Mouse (Mus musculus): ENCODE measurements around the gene Mindy2.

The Mindy2 gene

DNA sequence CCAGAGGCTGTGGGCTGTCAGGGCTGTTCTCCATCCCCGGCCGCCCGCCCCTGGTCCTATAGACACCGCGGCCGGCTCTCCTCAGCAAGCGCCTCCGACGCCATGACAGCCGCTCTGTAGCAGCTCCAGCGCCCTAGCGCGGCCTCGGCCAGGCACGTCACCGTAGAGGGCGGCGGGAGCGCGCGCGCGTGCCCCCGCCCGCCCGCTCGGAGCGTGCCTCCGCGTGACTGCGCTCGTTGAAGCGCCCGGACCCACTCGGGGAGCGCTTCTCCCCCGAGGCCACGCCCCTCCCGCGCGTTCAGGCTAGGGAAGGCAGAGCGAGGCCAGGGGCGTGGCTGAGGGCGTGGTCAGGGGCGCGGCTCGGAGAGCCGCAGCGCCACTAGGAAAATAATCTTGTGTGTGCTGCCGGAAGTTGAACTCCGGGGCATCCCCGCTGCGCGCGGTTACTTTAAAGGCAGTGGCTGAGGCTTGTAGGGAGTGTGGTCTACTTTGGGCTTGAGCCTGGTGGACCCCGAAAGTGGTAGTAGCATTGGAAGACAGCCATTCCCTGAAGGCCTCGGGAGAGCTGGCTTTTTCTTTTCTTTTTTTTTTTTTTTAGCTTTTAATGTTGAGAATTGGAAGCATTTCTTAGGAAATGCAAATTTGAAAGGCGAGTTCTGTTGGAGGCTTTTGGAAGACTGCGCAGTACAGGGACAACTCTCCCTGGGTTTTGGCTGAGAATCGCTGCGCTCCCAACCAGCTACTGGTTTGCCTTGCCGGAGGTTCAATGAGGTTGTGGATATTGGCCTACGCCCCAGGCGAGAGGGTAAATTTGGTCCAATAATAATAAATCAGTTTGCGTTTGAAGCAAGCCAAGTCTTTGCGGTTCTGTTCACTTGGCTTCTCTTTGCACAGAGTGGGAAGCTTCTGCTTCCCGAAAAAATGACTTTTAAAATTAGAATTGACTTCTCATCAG is at the start of gene Mindy2:
Gene Mindy2 (minus strand): TSS at position 162 of the 955 bp plus-strand sequence.
- peak; percentile 94 for DNase-seq (ENCODE audit: low spot score)

DNA sequence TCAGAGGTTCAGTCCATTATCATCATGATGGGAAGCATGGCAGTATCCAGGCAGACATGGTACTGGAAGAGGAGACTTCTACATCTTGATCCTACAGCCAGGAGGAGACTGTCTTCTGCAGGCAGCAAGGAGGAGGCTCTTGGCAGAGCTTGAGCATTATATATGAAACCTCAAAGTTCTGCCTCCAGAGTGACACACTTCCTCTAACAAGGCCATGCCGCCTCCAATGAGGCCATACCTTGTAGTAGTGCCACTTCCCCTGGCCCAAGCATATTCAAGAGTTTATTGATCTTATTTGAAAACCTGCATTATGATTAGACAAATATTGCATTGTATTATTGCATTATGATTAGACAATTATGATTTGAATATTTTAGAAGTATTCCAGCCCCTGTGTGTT is 49.5 kb upstream of the Mindy2 start:
- DNase-seq (ENCODE audit: low spot score), result no peak

DNA sequence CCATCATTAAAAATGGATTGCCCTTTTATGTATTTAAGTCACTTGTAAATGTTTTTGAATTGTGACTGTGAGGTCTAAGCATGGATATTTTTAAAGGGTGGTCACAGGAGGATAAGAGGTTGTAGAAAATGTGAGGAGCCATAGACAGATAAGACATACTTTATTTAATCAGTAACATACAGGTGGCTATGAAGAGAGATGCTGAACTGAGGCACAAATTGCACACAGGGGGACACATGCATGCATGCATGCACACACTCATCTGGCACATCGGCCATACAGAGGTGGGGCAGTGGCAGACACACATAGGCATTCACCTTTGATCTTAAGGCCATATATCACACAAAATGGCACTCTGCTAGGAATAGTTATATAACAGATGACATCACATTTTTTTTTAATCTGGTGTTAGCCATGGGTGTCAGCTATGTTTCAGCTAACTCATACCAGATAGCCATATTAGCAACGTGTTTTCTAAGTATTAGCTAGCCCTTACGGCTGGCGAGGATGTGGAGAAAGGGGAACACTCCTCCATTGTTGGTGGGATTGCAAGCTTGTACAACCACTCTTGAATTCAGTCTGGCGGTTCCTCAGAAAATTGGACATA is 46.7 kb upstream of the Mindy2 start:
- DNase-seq (ENCODE audit: low spot score), result no peak

DNA sequence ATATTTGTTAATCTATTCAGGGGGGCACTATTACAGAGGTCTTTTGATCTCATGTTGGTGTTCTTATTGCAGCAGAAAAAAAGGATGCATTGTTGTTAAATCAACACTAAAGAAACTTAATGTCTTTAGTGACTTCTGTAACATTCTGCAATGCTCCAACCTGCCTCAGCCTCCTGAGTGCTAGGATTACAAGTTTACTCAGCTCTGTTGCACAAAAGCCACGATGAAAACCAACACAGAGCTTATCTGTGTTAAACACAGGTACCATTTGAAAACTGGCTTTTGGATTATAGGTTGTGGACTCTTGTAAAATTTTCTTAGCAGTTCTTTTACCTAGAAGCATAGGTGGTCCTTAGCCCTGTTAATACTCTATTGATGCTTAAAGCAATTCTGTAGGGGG is 41.1 kb upstream of the Mindy2 start:
- no peak for DNase-seq (ENCODE audit: low spot score)

DNA sequence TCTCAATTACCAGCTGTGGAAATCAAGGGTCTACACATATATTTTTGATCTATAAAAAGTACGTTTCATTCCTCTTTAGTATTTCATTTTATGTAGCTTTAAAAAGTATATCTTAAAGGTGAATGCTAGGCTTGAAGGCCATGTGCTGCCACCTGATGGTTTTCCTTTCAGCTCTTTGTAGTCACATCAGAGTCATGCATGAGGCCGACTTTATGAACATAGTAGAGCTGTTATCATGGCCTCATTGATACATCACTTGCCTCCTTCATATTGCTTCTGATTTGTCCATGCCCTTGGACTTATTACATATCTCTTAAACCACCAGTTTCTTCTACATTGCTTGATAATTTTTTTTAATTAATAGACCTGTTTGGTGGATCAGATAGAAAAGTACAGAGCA is 38.7 kb upstream of the Mindy2 start:
- DNase-seq (ENCODE audit: low spot score), result no peak

DNA sequence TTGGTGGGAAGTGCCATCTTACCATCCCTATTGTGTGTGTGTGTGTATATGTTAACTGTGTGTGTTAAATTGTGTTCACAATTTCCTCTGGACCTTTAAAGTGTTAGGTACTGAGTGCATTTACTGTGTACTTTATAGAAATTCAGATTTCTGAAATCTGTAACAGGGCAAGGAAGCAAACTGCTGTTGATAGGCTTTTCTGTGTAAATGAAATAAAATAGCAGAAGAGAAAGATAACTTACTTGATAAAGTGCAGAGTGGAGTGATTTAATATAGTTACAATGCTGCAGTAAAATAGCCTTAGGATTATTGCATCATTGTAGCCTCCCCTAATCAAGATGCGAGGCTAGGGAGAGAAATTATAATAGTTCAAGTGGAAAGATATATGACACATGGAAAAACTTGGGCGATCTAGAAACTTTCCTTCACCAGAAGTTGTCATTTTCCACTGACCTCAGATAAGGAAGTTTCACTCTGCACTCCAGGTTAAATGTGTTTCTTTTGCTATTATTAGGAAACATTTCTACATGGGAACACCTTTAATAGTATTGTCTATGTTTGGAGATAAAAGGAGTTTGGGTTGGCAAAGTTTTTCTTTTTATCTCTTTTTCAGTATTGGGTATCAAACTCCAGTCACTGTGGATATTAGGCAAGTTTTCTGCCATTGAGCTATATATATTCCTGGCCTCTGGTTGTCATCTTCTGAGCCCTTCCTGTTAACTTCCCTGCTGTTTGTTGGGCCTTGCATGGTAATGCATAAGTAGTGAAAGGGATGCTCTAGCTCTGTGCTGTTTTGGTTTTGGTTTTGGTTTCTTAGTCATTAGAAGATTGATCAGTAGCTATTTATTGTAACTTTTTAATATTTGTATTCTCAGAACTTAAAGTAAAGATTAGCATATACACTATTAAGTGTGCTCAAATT is 35.1 kb upstream of the Mindy2 start:
- DNase-seq (ENCODE audit: low spot score), result no peak

DNA sequence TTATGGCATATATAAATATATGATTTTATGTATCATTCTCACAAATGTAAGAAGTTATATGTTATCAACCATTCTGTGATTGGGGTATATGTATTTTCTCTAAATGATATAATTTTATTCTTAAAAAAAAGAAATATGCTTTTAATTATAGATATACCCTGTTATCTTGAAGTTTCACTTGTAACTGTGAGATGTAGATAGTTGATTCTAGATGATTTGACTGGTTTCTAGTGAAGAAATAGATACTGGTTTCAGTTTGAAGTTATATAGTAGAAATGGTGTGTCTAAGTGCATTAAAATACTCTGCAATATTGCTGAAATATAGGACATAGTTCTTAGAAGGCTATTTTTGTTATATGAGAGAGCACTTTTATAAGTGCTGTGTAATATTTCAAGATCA is 33.6 kb upstream of the Mindy2 start:
- DNase-seq (ENCODE audit: low spot score), result no peak

DNA sequence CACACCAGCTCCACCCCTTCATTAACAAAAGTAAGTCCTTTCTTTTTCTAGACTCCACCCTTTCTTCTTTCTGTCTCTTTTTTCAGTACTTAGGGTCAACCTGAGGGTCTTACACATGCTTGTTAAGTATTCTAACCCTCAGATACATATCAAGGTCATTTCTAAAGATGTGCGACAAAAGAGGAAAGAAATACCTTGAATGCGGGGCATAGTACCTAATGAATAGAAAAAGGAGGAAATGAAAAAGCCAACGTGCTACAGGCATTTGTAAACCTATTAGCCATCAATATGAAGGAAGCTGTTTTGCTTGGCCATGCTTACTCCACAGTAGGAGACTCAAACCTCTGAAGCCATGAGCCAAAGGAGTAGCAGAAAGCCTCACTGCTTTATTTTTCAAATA is 33.0 kb upstream of the Mindy2 start:
- no peak for DNase-seq (ENCODE audit: low spot score)

DNA sequence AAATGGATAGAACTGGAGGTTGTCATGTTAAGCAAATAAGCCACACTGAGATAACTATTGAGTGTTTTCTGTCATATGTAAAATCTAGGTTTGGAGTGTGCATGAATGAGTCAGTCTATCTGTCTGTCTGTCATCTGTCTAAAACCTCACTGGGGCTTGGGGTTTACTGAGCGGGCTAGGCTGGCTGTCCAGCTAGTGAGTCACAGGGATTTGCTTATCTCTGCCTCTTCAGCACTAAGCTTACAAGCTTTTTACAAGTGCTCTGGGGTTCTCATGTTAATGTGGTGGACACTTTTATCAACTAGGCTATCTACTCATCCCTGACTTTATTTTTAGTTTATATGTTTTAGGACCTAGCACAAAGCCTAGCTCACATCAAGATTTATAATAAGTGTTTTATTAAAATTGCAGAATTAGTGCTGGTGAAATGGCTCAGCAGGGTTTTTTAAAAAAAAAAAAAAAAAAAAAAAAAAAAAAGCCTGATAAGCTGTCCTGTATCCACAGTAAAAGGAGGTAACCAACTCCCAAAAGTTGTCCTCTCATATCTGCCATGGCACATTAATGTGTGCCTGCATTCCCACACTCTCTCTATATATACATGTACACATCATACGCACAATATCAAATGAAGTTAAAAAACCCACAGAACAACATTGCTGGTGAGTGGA is 31.5 kb upstream of the Mindy2 start:
- DNase-seq (ENCODE audit: low spot score), result no peak

DNA sequence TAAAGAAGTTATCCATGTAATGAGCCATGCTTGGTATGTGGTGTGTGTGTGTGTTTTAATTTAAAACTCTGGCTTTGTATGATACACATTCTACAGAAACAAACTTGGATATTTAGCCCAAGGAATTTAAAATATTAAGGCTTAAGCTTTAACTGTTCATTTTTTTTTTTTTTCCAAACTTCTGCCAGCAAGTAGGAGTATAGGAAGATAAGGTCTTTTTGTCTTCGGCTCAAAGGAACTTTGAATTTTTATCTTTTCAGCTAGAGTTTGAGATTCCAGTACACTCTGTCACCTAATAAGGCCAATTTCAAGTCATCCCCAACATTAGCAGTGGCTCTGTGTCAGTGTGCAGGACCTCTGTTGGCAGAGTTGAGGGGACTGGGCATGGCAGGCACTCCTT is 25.2 kb upstream of the Mindy2 start:
- no peak for DNase-seq (ENCODE audit: low spot score)

DNA sequence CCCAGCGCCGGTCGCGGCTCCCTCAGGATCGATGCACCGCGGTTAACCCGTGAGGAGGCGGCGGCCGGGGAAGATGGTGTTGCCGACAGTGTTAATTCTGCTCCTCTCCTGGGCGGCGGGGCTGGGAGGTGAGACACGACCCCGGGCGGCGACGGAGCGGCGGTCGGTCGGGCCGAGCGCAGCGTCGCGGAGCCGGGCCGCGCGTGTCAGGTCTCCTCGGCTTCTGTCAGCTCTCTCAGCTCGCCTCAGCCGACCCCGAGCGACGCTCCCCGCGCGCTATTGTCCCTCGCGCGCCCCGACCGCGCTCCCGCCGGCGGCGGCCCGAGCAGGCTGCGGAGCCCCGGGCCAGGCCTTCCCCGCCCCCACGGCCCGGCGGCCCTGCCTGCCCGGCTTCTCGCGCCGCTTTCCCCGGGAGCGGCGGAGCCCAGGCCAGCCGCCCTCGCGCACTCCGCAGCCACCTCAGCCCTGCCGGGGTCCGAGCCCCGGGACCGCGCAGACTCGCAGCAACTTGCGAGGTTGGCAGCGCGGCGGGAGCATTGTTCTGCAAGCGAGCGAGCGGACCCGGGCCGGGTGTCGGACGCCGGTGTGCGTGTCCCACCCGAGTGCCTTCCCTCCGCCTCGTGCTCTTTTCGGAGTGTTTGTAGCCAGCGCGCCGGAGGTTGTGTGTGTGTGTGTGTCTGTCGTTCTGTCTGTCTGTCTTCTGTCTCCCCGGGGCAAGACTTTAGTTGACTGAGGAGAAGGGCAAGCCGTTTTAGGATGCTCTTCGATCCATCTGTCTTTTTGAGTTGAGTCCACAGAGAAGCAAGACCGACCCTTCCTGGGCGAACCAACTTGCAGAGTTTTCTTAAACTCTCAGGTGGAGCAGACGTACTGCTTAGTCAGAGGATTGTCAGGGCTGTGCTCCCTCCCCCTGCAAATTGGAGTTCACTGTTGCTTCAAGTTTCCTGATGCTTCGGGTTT is 22.4 kb upstream of the Mindy2 start:
- DNase-seq (ENCODE audit: low spot score), result peak; percentile 39

DNA sequence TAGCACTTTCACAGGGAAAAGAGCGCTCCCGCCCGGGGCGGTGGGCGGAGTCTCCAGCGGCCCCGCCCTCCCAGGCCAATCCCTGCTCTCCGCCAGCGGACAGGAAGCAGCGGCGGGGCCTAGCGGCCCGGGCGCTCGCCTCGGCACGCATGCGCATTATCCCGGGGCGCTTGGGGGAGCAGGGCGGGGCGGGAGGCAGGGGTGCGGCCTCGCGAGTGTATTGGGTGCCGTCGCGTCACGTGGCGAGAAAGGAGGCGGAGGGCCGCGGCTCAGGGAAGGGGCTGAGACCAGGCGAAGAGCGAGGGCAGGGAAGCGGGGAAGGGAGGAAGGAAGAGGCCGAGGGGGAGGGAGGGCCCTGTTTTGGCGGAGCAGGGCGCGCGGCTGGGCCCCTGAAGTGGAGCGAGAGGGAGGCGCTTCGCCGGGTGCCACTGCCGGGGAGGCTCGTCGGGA is 21.7 kb upstream of the Mindy2 start, which contains the start of gene Adam10:
Gene Adam10 (plus strand): TSS at position 316 of the 450 bp plus-strand sequence.
- peak; percentile 98 for DNase-seq (ENCODE audit: low spot score)

DNA sequence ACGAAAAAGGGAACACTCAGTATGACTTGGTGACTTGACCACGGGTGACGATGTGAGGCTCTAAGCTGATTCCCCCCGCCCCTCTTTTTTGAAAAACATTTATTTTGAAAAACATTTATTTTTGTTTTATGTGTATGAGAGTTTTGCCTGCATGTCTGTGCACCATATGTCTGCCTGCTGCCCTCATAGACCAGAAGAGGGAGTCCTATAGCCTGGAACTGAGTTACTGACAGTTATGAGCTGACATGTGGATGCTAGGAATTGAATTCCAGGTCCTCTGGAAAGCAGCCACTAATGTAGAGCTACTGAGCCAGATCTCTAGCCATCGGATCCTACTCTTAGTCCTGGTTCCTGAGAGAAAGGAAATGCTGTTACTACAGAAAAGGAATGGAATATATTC is 19.0 kb upstream of the Mindy2 start:
- DNase-seq (ENCODE audit: low spot score), result no peak

DNA sequence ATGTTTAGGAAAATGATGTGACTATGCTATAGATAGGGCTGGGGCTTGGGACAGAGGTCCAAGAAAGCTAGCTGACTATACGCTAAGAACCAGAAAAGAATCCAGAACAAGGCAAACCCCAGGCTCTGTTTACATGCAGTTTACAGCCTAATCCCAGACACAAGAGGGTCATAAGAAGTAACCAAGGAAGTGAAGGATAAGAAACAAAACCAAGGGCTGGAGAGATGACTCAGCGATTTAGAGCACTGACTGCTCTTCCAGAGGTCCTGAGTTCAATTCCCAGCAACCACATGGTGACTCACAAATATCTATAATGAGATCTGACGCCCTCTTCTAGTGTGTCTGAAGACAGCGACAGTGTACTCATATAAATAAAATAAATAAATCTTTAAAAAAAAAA is 18.1 kb upstream of the Mindy2 start:
- no peak for DNase-seq (ENCODE audit: low spot score)

DNA sequence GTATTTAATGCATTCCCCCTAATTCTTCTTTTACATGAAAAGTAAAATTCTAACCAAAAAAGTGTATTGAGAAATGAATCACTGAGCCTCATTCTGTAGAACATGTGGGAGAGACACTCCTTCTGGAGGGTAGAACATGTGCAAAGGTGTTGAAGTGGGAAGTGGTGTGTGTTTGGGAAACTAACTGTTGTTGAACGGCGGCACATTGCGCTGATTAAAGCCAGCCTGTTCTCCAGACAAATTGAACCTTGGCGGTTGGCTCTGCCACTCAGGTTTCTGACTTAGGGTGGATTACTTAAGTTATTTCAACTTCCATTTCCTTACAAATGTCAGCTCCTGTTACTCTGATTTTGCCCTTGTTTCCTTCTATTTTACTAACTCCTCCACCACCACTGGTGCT is 16.7 kb upstream of the Mindy2 start:
- DNase-seq (ENCODE audit: low spot score), result no peak

DNA sequence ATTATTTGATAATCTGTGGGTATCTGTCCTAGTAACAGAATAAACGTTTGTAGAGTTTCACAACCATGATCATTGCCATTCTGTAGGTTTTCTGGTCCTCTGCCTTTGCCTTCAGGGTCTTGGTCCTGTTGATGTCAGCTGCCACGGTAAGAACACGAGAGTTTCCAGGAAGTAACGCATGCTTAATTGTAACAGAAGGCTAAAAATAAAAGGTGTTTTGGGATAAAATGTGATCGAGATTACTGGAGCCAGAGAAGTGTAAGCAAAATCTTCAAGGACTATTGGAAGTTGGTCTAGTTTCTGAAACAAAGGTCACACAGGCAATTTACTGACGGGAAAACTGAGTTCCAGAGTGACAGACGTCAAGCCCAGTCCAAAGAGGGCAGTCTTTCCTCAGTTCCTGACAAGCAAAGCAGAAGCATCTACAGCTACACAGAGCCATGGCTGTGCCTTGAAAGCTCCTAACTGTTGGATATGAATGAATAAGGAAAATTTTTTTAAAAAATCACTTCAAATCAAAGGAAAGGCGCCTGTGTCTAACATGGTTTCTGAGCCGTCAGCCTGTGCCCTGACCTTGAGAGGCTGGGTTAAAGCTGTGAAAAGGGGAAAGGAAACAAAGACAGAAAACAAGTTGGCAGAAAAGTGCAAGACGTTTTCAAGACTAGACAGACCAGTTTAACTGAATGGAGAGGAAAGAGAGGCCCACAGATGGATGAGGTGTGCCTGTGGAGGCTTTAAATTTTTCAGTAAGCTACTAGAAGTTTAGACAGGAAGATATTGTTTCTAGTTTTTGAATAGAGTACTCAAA is 15.0 kb upstream of the Mindy2 start:
- DNase-seq (ENCODE audit: low spot score), result no peak

DNA sequence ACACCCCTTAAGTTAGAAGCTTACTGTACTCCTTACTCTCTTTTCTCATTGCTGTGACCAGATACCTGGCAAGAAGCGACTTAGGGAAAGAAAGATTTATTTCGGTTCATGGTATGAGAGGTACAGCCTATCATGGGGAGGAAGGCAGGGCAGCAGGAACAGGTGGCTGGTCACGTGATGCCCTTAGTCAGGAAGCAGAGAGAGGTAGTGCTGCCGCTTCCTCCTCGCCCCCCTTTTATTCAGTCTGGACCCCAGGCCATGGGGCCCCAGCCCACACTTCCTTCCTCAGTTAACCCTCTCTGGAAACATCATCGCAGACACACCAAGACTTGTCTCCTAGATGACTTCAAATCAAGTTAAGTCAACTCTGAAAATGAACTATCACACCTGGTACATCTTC is 14.3 kb upstream of the Mindy2 start:
- DNase-seq (ENCODE audit: low spot score), result no peak

DNA sequence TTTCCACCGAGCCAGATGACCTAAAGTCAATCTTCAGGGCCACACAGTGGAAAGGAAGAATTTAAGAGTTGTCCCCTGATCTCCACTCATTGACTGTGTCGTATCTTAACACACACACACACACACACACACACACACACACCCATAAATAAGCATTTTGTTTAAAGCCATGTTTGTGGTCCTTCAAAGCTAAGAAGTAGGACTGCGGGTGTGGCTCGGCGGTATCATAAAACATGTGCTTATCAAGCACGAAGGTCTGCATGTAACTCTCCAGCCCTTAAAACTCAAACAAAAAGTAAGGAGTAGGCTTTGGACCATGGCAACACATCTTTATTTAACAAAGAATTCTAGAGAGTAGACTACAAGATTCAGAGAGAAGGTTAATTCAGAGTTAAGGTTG is 13.4 kb upstream of the Mindy2 start:
- DNase-seq (ENCODE audit: low spot score), result no peak

DNA sequence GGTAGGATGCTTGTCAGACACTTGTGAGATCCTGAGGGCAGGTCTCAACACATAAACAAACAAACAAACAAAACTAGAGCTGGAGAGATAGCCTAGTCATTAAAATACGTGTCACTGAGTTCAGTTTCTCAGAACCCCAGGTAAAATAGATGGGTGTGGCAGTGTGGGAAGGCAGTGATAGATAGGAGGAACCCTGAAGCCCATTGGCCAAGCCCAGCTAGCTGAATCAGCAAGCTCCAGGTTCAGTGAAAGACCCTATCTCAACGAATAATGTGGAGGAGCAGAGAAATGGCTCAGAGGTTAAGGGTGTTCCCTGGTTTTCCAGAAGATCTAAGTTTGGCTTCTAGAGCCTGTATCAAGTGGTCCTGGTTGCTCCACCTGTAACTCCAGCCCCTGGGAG is 12.2 kb upstream of the Mindy2 start:
- no peak for DNase-seq (ENCODE audit: low spot score)

DNA sequence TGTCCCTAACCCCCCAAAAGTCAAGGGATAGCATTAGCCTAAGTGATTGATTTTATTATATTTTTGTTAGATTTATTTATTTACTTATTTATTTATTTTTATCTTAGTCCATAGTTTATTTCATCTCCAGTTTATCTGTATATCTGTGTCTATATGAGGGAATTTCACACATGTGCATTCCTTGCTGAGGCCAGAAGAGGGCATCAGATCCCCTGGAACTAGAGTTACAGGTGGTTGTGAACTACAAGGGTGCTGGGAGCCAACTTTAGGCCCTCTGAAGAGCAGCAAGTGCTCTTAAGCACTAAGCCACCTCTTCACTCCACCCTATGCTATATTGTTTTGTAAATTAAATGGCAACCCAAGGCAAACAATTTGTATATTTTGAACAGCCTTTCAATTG is 11.1 kb upstream of the Mindy2 start:
- DNase-seq (ENCODE audit: low spot score), result no peak
